Mouse (Mus musculus) embryonic facial prominence, embryonic 13.5 days (tissue): ENCODE results near the gene Ldlrad3. TPM values are rescaled to one million over a fixed set of nuclear protein-coding genes. Genes with fewer than 3 reads are reported as not detected.
A peak's percentile ranks its signal among the peaks of the same experiment; 100 is the strongest.

ENCODE experiments used
- ATAC-seq: fragments of 200-750 bp; cut with Nextera tagmentation; 2 replicates; pipeline ENCODE4 v1.8.0; 2017; ENCODE audit warnings: low read depth; ENCODE audit not compliant: insufficient number of reproducible peaks, insufficient read depth, low FRiP score, low TSS enrichment
- H3K27ac ChIP-seq: fragments of 300-500 bp; sonication (generic); 2 replicates; pipeline ENCODE4 v1.5.1; 2015; ENCODE audit warnings: moderate library complexity, mild to moderate bottlenecking, inconsistent platforms
- H3K27me3 ChIP-seq: fragments of 300-500 bp; sonication (generic); 2 replicates; pipeline ENCODE4 v1.6.1; 2015; ENCODE audit warnings: mild to moderate bottlenecking, inconsistent platforms
- H3K36me3 ChIP-seq: fragments of 300-500 bp; sonication (generic); 2 replicates; pipeline ENCODE4 v1.6.1; 2015; ENCODE audit warnings: mild to moderate bottlenecking, inconsistent platforms
- H3K4me1 ChIP-seq: fragments of 300-500 bp; sonication (generic); 2 replicates; pipeline ENCODE4 v1.6.1; 2015; ENCODE audit warnings: inconsistent platforms
- H3K4me2 ChIP-seq: fragments of 300-500 bp; sonication (generic); 2 replicates; pipeline ENCODE4 v1.6.1; 2015; ENCODE audit warnings: moderate library complexity, mild to moderate bottlenecking, inconsistent platforms
- H3K4me3 ChIP-seq: fragments of 300-500 bp; sonication (generic); 2 replicates; pipeline ENCODE4 v1.5.1; 2015; ENCODE audit warnings: mild to moderate bottlenecking, inconsistent platforms
- H3K9ac ChIP-seq: fragments of 300-500 bp; sonication (generic); 2 replicates; pipeline ENCODE4 v1.6.1; 2015; ENCODE audit warnings: mild to moderate bottlenecking, inconsistent platforms
- H3K9me3 ChIP-seq: fragments of 300-500 bp; sonication (generic); 2 replicates; pipeline ENCODE4 v1.6.1; 2016; ENCODE audit warnings: inconsistent platforms
- WGBS: fragments of 180-500 bp; shearing (Covaris S2); methylation state at CpG from one replicate; pipeline ENCODE4 v1.1.7; 2015; ENCODE audit warnings: mixed read lengths; 5-methylcytosine and 5-hydroxymethylcytosine counted together
- polyA plus RNA-seq: library from polyadenylated mRNA; unstranded; fragments of >200 nt; fragmentation: Nextera tagmentation; extraction: Ambion mirVana; gene quantifications from 2 replicates; pipeline ENCODE4 v1.2.1, GENCODE M21; 2015

Ldlrad3 gene
- polyA plus RNA-seq, 1 experiment from 2014 or later, result 52.4 TPM

GRCm38 (mm10) chr2:102024483-102024882, 161.7 kb downstream of the Ldlrad3 start:
- WGBS, result 88% methylated on average over 8 of the region's 8 CpGs
- no peak for ATAC-seq

GRCm38 (mm10) chr2:102021371-102022084, 164.7 kb downstream of the Ldlrad3 start:
- H3K4me1 ChIP-seq, result peaks cover 26% of the 10 kb centered on the region
- no peaks in the 10 kb centered on the region for H3K27me3 ChIP-seq
- H3K4me2 ChIP-seq, result 0 out of 2 replicates have a peak overlapping the region, but pooled peaks have one; percentile 4
- no peaks in the 10 kb centered on the region for H3K36me3 ChIP-seq
- 0 out of 2 replicates have a peak overlapping the region, but pooled peaks have one; percentile 6 for H3K9ac ChIP-seq
- H3K9me3 ChIP-seq, result no peaks in the 10 kb centered on the region
- H3K27ac ChIP-seq, result peak overlapping the region; percentile 76
- no peak overlapping the region for H3K4me3 ChIP-seq
- ATAC-seq, result no peak
- WGBS, result 28% methylated on average over 11 of the region's 11 CpGs

More at GRCm38 (mm10) chr2:102024483-102024882, 161.7 kb downstream of the Ldlrad3 start:
- H3K4me3 ChIP-seq, result no peak overlapping the region
- H3K9ac ChIP-seq, result no peak overlapping the region
- no peaks in the 10 kb centered on the region for H3K27me3 ChIP-seq
- H3K36me3 ChIP-seq, result no peaks in the 10 kb centered on the region
- no peak overlapping the region for H3K4me2 ChIP-seq
- H3K4me1 ChIP-seq, result peaks cover 26% of the 10 kb centered on the region
- H3K27ac ChIP-seq, result no peak overlapping the region
- H3K9me3 ChIP-seq, result no peaks in the 10 kb centered on the region

GRCm38 (mm10) chr2:102020546-102020945, 165.6 kb downstream of the Ldlrad3 start:
- 46% methylated on average over 3 of the region's 3 CpGs for WGBS
- peaks cover 26% of the 10 kb centered on the region for H3K4me1 ChIP-seq
- ATAC-seq, result no peak
- H3K4me2 ChIP-seq, result no peak overlapping the region
- 0 out of 2 replicates have a peak overlapping the region, but pooled peaks have one; percentile 76 for H3K27ac ChIP-seq
- no peaks in the 10 kb centered on the region for H3K36me3 ChIP-seq
- H3K9me3 ChIP-seq, result no peaks in the 10 kb centered on the region
- no peaks in the 10 kb centered on the region for H3K27me3 ChIP-seq
- H3K4me3 ChIP-seq, result no peak overlapping the region
- no peak overlapping the region for H3K9ac ChIP-seq

GRCm38 (mm10) chr2:102014538-102015113, 171.6 kb downstream of the Ldlrad3 start:
- Histone ChIP-seq H3K4me1 (peaks cover 9% of the 10 kb centered on the region; the same call in 1 of the 2 replicates), H3K27ac (no peak overlapping the region), H3K9ac (no peak overlapping the region), H3K9me3 (no peaks in the 10 kb centered on the region), H3K4me2 (no peak overlapping the region), H3K4me3 (no peak overlapping the region), H3K27me3 (no peaks in the 10 kb centered on the region), H3K36me3 (no peaks in the 10 kb centered on the region)
- ATAC-seq, result no peak
- 88% methylated on average over 6 of the region's 6 CpGs for WGBS

- WGBS, result 60% methylated on average over 6 of the region's 6 CpGs
- Histone ChIP-seq H3K27me3 (no peaks in the 10 kb centered on the region), H3K4me2 (no peak overlapping the region), H3K4me3 (no peak overlapping the region), H3K27ac (no peak overlapping the region), H3K36me3 (no peaks in the 10 kb centered on the region), H3K4me1 (peaks cover 22% of the 10 kb centered on the region), H3K9me3 (no peaks in the 10 kb centered on the region), H3K9ac (no peak overlapping the region)
- no peak for ATAC-seq
These were observed 174.7 kb downstream of the Ldlrad3 start for GRCm38 (mm10) chr2:102011311-102011975.

- Histone ChIP-seq H3K9me3 (no peaks in the 10 kb centered on the region), H3K9ac (no peak overlapping the region), H3K27ac (no peak overlapping the region), H3K36me3 (no peaks in the 10 kb centered on the region), H3K27me3 (no peaks in the 10 kb centered on the region), H3K4me3 (no peak overlapping the region), H3K4me2 (no peak overlapping the region), H3K4me1 (peaks cover 39% of the 10 kb centered on the region)
- 70% methylated on average over 6 of the region's 6 CpGs for WGBS
- no peak for ATAC-seq
These were observed 176.4 kb downstream of the Ldlrad3 start for GRCm38 (mm10) chr2:102009766-102010265.

GRCm38 (mm10) chr2:102006143-102006542, 180.0 kb downstream of the Ldlrad3 start:
- peak overlapping the region; percentile 12; the same call in 1 of the 2 replicates for H3K27ac ChIP-seq
- no peak overlapping the region for H3K4me2 ChIP-seq
- no peaks in the 10 kb centered on the region for H3K36me3 ChIP-seq
- H3K9ac ChIP-seq, result no peak overlapping the region
- H3K27me3 ChIP-seq, result no peaks in the 10 kb centered on the region
- peaks cover 57% of the 10 kb centered on the region for H3K4me1 ChIP-seq
- H3K9me3 ChIP-seq, result no peaks in the 10 kb centered on the region
- H3K4me3 ChIP-seq, result no peak overlapping the region
- ATAC-seq, result no peak
- WGBS, result 13% methylated on average over 4 of the region's 4 CpGs

- Histone ChIP-seq H3K4me1 (peaks cover 57% of the 10 kb centered on the region), H3K36me3 (no peaks in the 10 kb centered on the region), H3K27ac (peak overlapping the region; percentile 12; the same call in 1 of the 2 replicates), H3K9ac (no peak overlapping the region), H3K4me3 (no peak overlapping the region), H3K4me2 (no peak overlapping the region), H3K9me3 (no peaks in the 10 kb centered on the region), H3K27me3 (no peaks in the 10 kb centered on the region)
- no peak for ATAC-seq
- 36% methylated on average over 8 of the region's 8 CpGs for WGBS
These were observed 180.7 kb downstream of the Ldlrad3 start for GRCm38 (mm10) chr2:102005377-102006007.

GRCm38 (mm10) chr2:102003776-102004264, 182.4 kb downstream of the Ldlrad3 start:
- H3K9me3 ChIP-seq, result no peaks in the 10 kb centered on the region
- 66% methylated on average over 7 of the region's 7 CpGs for WGBS
- H3K36me3 ChIP-seq, result no peaks in the 10 kb centered on the region
- ATAC-seq, result no peak
- H3K9ac ChIP-seq, result no peak overlapping the region
- H3K4me2 ChIP-seq, result no peak overlapping the region
- peak overlapping the region; percentile 74 for H3K27ac ChIP-seq
- H3K4me1 ChIP-seq, result peaks cover 64% of the 10 kb centered on the region
- H3K27me3 ChIP-seq, result no peaks in the 10 kb centered on the region
- H3K4me3 ChIP-seq, result no peak overlapping the region

GRCm38 (mm10) chr2:102002974-102003775, 183.0 kb downstream of the Ldlrad3 start:
- no peak overlapping the region for H3K4me3 ChIP-seq
- peak overlapping the region; percentile 27; the same call in 1 of the 2 replicates for H3K4me2 ChIP-seq
- no peaks in the 10 kb centered on the region for H3K36me3 ChIP-seq
- peak overlapping the region; percentile 74 for H3K27ac ChIP-seq
- H3K27me3 ChIP-seq, result no peaks in the 10 kb centered on the region
- no peak overlapping the region for H3K9ac ChIP-seq
- 0 out of 2 replicates have a peak, but pooled peaks have one; percentile 26 for ATAC-seq
- peaks cover 62% of the 10 kb centered on the region for H3K4me1 ChIP-seq
- 18% methylated on average over 8 of the region's 8 CpGs for WGBS
- no peaks in the 10 kb centered on the region for H3K9me3 ChIP-seq
